Mouse (Mus musculus) liver, postnatal 0 days (tissue): ENCODE data around the gene Marcksl1. TPM values are rescaled to one million over a fixed set of nuclear protein-coding genes. Genes with fewer than 3 reads are reported as not detected.

Source experiments
- ATAC-seq: fragments of 200-750 bp; cut with Nextera tagmentation; 2 replicates; pipeline ENCODE4 v1.8.0; 2017; ENCODE audit warnings: mild to moderate bottlenecking, moderate library complexity
- DNase-seq: peaks from one replicate; pipeline ENCODE4 v3.0.0-alpha.2; 2016
- H3K27ac ChIP-seq: fragments of 300-500 bp; sonication (generic); 2 replicates; pipeline ENCODE4 v1.5.1; 2014; ENCODE audit warnings: antibody characterized with exemption, moderate library complexity, mild to moderate bottlenecking, low read depth
- H3K27me3 ChIP-seq: fragments of 300-500 bp; sonication (generic); 2 replicates; pipeline ENCODE4 v1.6.1; 2014; ENCODE audit warnings: low read length, control low read depth, mixed read lengths; ENCODE audit not compliant: insufficient read depth
- H3K36me3 ChIP-seq: fragments of 300-500 bp; sonication (generic); replicated peaks from 2 replicates; pipeline ENCODE4 v1.6.1; 2014; ENCODE audit warnings: mild to moderate bottlenecking, control low read depth, low read length, moderate library complexity, mixed read lengths; ENCODE audit not compliant: insufficient read depth
- H3K4me1 ChIP-seq: fragments of 300-500 bp; sonication (generic); 2 replicates; pipeline ENCODE4 v1.6.1; 2014; ENCODE audit warnings: antibody characterized with exemption, mild to moderate bottlenecking, control low read depth; ENCODE audit not compliant: insufficient read depth
- H3K4me2 ChIP-seq: fragments of 300-500 bp; sonication (generic); 2 replicates; pipeline ENCODE4 v1.6.1; 2014; ENCODE audit warnings: low read depth, mild to moderate bottlenecking, low read length, moderate library complexity, mixed read lengths
- H3K4me3 ChIP-seq: fragments of 300-500 bp; sonication (generic); 2 replicates; pipeline ENCODE4 v1.5.1; 2014; ENCODE audit warnings: low read depth, low read length
- H3K9ac ChIP-seq: fragments of 300-500 bp; sonication (generic); replicated peaks from 2 replicates; pipeline ENCODE4 v1.6.1; 2014; ENCODE audit warnings: mild to moderate bottlenecking, moderate library complexity
- H3K9me3 ChIP-seq: fragments of 300-500 bp; sonication (generic); 2 replicates; pipeline ENCODE4 v1.6.1; 2016; ENCODE audit warnings: mild to moderate bottlenecking, control low read depth, low read length, mixed read lengths
- CTCF ChIP-seq: sonication (generic); IDR thresholded peaks from 2 replicates; pipeline ENCODE4 v1.5.1; 2016; ENCODE audit warnings: antibody characterized with exemption, low read depth
- EP300 ChIP-seq: IDR thresholded peaks from 2 replicates; pipeline ENCODE4 v1.6.1; 2016; ENCODE audit warnings: antibody characterized with exemption, low read depth, mild to moderate bottlenecking
- WGBS: fragments of 180-500 bp; shearing (Covaris S2); extraction: QIAGEN DNeasy Blood & Tissue Kit; methylation state at CpG from one replicate; pipeline ENCODE4 v1.1.7; 2014; ENCODE audit not compliant: insufficient replicate concordance; 5-methylcytosine and 5-hydroxymethylcytosine counted together
- polyA plus RNA-seq: library from polyadenylated mRNA; unstranded; fragments of >200 nt; fragmentation: Nextera tagmentation; extraction: Ambion mirVana; gene quantifications from 2 replicates; pipeline ENCODE4 v1.2.1, GENCODE M21; 2015

The Marcksl1 gene
- polyA plus RNA-seq, 1 experiment from 2014 or later = 42.7 TPM

DNA sequence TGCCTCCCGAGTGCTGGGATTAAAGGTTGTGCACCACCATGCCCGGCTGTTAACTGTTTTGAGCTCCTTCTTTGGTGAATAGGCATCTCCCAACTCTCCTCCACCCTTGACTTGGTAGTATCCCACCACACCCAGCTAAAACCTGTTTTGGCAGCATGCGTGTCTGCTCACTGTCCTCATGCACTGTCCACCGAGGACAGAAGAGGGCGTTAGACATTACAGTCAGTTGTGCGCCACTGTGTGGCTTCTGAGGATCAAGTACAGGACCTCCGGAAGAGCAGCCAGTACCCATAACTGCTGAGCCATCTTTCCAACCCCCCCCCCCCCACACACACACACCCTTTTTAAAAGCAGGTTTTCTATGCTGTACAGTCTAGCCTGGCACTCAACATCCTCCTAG is 18.7 kb upstream of the Marcksl1 start:
- DNase-seq (no peak), ATAC-seq (no peak)
- Histone ChIP-seq H3K9me3 (no peaks in the 10 kb centered on the region), H3K36me3 (peaks cover 2% of the 10 kb centered on the region), H3K4me3 (no peak overlapping the region), H3K9ac (no peak overlapping the region), H3K27me3 (peaks cover 16% of the 10 kb centered on the region), H3K4me1 (peaks cover 18% of the 10 kb centered on the region), H3K4me2 (no peak overlapping the region), H3K27ac (no peak overlapping the region)
- peak; percentile 55 for TF ChIP-seq CTCF
- no peak for TF ChIP-seq EP300
- 59% methylated on average over 6 of the region's 7 CpGs for WGBS

GRCm38 (mm10) chr4:129495672-129496562 is 17.5 kb upstream of the Marcksl1 start:
- Histone ChIP-seq H3K4me1 (peaks cover 22% of the 10 kb centered on the region), H3K4me3 (no peak overlapping the region), H3K27ac (0 out of 2 replicates have a peak overlapping the region, but pooled peaks have one; percentile 13), H3K27me3 (peaks cover 12% of the 10 kb centered on the region), H3K36me3 (no peaks in the 10 kb centered on the region), H3K9me3 (no peaks in the 10 kb centered on the region), H3K4me2 (peak overlapping the region; percentile 2; the same call in 1 of the 2 replicates), H3K9ac (no peak overlapping the region)
- WGBS = 22% methylated on average over 16 of the region's 16 CpGs
- TF ChIP-seq EP300 (no peak), CTCF (peak; percentile 61)
- ATAC-seq = peak; percentile 14; the same call in 1 of the 2 replicates
- DNase-seq = no peak

GRCm38 (mm10) chr4:129496631-129497030 is 16.8 kb upstream of the Marcksl1 start:
- 19% methylated on average over 6 of the region's 6 CpGs for WGBS
- peak overlapping the region; percentile 20; the same call in 1 of the 2 replicates for H3K4me2 ChIP-seq
- H3K36me3 ChIP-seq = no peaks in the 10 kb centered on the region
- ATAC-seq = peak; percentile 35
- peak overlapping the region; percentile 70; the same call in 1 of the 2 replicates for H3K27ac ChIP-seq
- H3K9ac ChIP-seq = no peak overlapping the region
- TF ChIP-seq EP300 (0 out of 2 replicates have a peak, but pooled peaks have one; percentile 48), CTCF (no peak)
- H3K4me1 ChIP-seq = peaks cover 19% of the 10 kb centered on the region
- H3K27me3 ChIP-seq = peaks cover 5% of the 10 kb centered on the region
- peak; percentile 41 for DNase-seq
- no peak overlapping the region for H3K4me3 ChIP-seq
- H3K9me3 ChIP-seq = no peaks in the 10 kb centered on the region

DNA sequence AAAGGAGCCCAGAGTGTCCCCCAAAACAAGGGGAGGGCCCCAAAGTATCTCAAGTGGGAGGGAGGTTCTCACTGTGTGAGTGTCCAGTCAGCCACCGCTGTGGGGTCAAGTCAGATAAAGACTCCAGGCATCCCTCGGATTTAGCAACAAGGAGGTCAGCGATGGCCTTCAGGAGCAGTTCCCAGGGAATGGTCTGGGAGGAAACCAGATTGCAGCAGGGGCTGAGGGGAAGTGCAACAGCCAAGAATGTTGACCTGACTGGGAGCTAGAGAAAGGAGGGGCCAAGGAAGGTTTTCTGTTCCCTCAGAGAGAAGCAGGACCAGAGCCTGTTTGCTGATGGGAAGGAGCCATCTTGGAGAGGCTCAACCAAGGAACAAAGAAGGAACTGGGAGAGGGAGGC is 14.4 kb upstream of the Marcksl1 start:
- WGBS = 59% methylated on average over 3 of the region's 3 CpGs
- Histone ChIP-seq H3K27me3 (no peaks in the 10 kb centered on the region), H3K4me1 (peaks cover 26% of the 10 kb centered on the region), H3K9ac (no peak overlapping the region), H3K4me2 (no peak overlapping the region), H3K9me3 (no peaks in the 10 kb centered on the region), H3K36me3 (no peaks in the 10 kb centered on the region), H3K27ac (peak overlapping the region; percentile 70), H3K4me3 (no peak overlapping the region)
- ATAC-seq = no peak
- TF ChIP-seq CTCF = no peak
- no peak; the same call in 1 of the 2 replicates for TF ChIP-seq EP300
- no peak for DNase-seq

GRCm38 (mm10) chr4:129500017-129500416 is 13.4 kb upstream of the Marcksl1 start:
- Histone ChIP-seq H3K9ac (no peak overlapping the region), H3K27me3 (no peaks in the 10 kb centered on the region), H3K36me3 (no peaks in the 10 kb centered on the region), H3K4me3 (peak overlapping the region; percentile 54; the same call in 1 of the 2 replicates), H3K4me2 (peak overlapping the region; percentile 84), H3K9me3 (no peaks in the 10 kb centered on the region), H3K4me1 (peaks cover 32% of the 10 kb centered on the region), H3K27ac (peak overlapping the region; percentile 70)
- DNase-seq (no peak), ATAC-seq (no peak)
- WGBS = 69% methylated on average over 8 of the region's 8 CpGs
- TF ChIP-seq EP300 (no peak), CTCF (no peak)

GRCm38 (mm10) chr4:129500607-129501566 is 12.5 kb upstream of the Marcksl1 start:
- no peaks in the 10 kb centered on the region for H3K36me3 ChIP-seq
- H3K27me3 ChIP-seq = no peaks in the 10 kb centered on the region
- peak overlapping the region; percentile 44 for H3K9ac ChIP-seq
- no peaks in the 10 kb centered on the region for H3K9me3 ChIP-seq
- TF ChIP-seq CTCF = no peak
- no peak for TF ChIP-seq EP300
- WGBS = 3% methylated on average over 46 of the region's 49 CpGs
- H3K4me2 ChIP-seq = peak overlapping the region; percentile 84
- peak; percentile 90 for DNase-seq
- peaks cover 32% of the 10 kb centered on the region for H3K4me1 ChIP-seq
- ATAC-seq = peak; percentile 78
- H3K27ac ChIP-seq = peak overlapping the region; percentile 70
- peak overlapping the region; percentile 54 for H3K4me3 ChIP-seq
